Mouse (Mus musculus): ENCODE results near the gene Scd2. TPM values are rescaled to one million over a fixed set of nuclear protein-coding genes. Genes with fewer than 3 reads are reported as not detected.
"Not testable (repeated sequence)": the region's sequence is repeated elsewhere in the genome, so short reads cannot be mapped to it uniquely, and the experiment has no call there.

Gene Scd2
- polyA plus RNA-seq, 1 experiment from 2014 or later, result 29.5 TPM

DNA sequence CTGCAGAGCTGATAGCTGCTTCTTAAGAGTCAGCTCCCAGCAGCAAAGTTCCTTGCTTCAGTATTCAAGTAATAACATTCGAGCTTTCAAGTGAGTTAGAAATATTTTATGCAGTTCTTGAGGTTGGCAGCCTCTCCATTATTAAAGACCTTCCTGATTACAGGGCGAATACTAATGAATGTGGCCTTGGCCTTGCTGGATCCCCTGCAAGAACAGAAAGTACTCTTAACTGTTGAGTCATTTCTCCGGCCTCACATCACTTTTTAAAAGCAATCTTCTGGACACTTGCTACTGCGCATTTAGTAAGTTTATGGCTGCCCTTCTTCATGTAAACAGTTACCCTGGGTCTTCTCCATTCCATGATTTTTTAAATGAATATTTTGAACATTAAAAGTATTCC is 27.7 kb downstream of the Scd2 start:
- no peaks in the 10 kb centered on the region for H3K27me3 ChIP-seq (ENCODE audit: control insufficient read depth, insufficient read depth, low read length)
- no peaks in the 10 kb centered on the region for H3K4me1 ChIP-seq (replicated peaks; ENCODE audit: control insufficient read depth, insufficient read depth)
- H3K27ac ChIP-seq (replicated peaks), result no peak overlapping the region
- DNase-seq (ENCODE audit: low spot score) (no peak), ATAC-seq (ENCODE audit: low FRiP score, low TSS enrichment) (no peak)
- WGBS, result 66% methylated on average over 4 of the region's 4 CpGs
- H3K4me2 ChIP-seq (replicated peaks; ENCODE audit: low read depth), result no peak overlapping the region
- TF ChIP-seq EP300 (optimal IDR thresholded peaks at IDR 0.05) (no peak), CTCF (IDR thresholded peaks at IDR 0.05; ENCODE audit: low read depth) (no peak)
- H3K4me3 ChIP-seq (ENCODE audit: low read depth, low read length), result no peak overlapping the region
- H3K36me3 ChIP-seq (ENCODE audit: control insufficient read depth, insufficient read depth, low read length), result no peaks in the 10 kb centered on the region
- H3K9ac ChIP-seq (ENCODE audit: low read length), result no peak overlapping the region
- no peaks in the 10 kb centered on the region for H3K9me3 ChIP-seq (ENCODE audit: control insufficient read depth, low read length)

DNA sequence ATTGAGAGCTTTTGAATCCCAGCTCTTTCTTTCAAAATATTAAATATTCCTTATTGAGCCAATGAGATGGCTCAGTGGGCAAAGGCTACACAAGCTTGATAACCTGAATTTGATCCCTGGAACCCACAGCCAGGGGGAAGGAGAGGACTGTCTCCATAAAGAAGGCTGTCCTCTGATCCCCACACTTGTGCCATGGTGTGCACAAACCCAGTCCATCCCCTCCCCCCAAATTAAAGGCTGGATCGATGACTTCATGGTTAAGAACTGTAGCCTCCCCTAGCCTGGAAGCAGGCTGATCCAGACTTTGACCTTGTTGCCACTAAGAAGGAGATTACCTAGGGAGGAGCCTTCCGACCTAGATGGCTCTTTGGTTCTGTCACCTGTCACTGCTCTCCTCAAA is 28.2 kb downstream of the Scd2 start:
- H3K9ac ChIP-seq (ENCODE audit: low read length), result no peak overlapping the region
- H3K4me3 ChIP-seq (ENCODE audit: low read depth, low read length), result no peak overlapping the region
- H3K9me3 ChIP-seq (ENCODE audit: control insufficient read depth, low read length), result no peaks in the 10 kb centered on the region
- 79% methylated on average over 2 of the region's 2 CpGs for WGBS
- no peaks in the 10 kb centered on the region for H3K27me3 ChIP-seq (ENCODE audit: control insufficient read depth, insufficient read depth, low read length)
- TF ChIP-seq EP300 (optimal IDR thresholded peaks at IDR 0.05) (no peak), CTCF (IDR thresholded peaks at IDR 0.05; ENCODE audit: low read depth) (no peak)
- H3K36me3 ChIP-seq (ENCODE audit: control insufficient read depth, insufficient read depth, low read length), result no peaks in the 10 kb centered on the region
- ATAC-seq (ENCODE audit: low FRiP score, low TSS enrichment) (no peak), DNase-seq (ENCODE audit: low spot score) (no peak)
- no peaks in the 10 kb centered on the region for H3K4me1 ChIP-seq (replicated peaks; ENCODE audit: control insufficient read depth, insufficient read depth)
- no peak overlapping the region for H3K27ac ChIP-seq (replicated peaks)
- H3K4me2 ChIP-seq (replicated peaks; ENCODE audit: low read depth), result no peak overlapping the region

DNA sequence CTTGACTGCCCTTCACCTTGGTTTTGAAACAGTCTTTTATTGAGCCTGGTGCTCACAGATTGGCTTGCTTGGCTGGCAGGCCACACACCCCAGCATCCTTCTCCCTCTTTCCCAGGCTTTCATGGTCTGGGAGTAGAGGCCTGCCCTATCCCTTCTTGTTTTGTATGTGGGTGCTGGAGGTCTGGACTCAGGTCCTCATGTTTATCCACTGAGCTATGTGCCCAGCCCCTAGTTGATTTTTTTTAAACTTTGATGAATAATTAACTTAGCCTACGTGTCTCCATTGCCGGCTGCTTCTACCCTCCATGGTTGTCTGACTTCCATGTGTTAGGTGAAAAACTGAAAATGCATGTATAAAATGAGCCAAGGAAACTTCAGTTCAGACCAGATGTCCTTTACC is 36.1 kb downstream of the Scd2 start:
- Histone ChIP-seq H3K4me3 (ENCODE audit: low read depth, low read length) (no peak overlapping the region), H3K9ac (ENCODE audit: low read length) (no peak overlapping the region), H3K4me2 (replicated peaks; ENCODE audit: low read depth) (no peak overlapping the region), H3K4me1 (replicated peaks; ENCODE audit: control insufficient read depth, insufficient read depth) (no peaks in the 10 kb centered on the region), H3K9me3 (ENCODE audit: control insufficient read depth, low read length) (no peaks in the 10 kb centered on the region), H3K27ac (replicated peaks) (no peak overlapping the region), H3K36me3 (ENCODE audit: control insufficient read depth, insufficient read depth, low read length) (no peaks in the 10 kb centered on the region), H3K27me3 (ENCODE audit: control insufficient read depth, insufficient read depth, low read length) (no peaks in the 10 kb centered on the region)
- 77% methylated on average over 2 of the region's 2 CpGs for WGBS
- no peak for DNase-seq (ENCODE audit: low spot score)
- ATAC-seq (ENCODE audit: low FRiP score, low TSS enrichment), result no peak
- TF ChIP-seq EP300 (optimal IDR thresholded peaks at IDR 0.05) (no peak), CTCF (IDR thresholded peaks at IDR 0.05; ENCODE audit: low read depth) (no peak)

DNA sequence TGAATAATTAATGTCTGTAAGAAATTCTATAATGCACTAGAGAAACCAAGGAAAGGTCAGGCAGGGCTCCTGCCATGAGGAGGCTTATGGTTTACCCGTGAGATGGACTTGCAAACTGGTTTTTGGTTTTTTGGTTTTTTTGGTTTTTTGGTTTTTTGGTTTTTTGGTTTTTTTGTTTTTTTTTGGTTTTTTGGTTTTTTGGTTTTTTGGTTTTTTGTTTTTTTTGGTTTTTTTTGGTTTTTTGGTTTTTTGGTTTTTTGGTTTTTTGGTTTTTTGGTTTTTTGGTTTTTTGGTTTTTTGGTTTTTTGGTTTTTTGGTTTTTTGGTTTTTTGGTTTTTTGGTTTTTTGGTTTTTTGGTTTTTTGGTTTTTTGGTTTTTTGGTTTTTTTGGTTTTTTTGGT is 37.7 kb downstream of the Scd2 start:
- ATAC-seq (ENCODE audit: low FRiP score, low TSS enrichment); H3K4me3 ChIP-seq (ENCODE audit: low read depth, low read length); H3K27me3 ChIP-seq (ENCODE audit: control insufficient read depth, insufficient read depth, low read length); H3K36me3 ChIP-seq (ENCODE audit: control insufficient read depth, insufficient read depth, low read length); DNase-seq (ENCODE audit: low spot score); H3K9me3 ChIP-seq (ENCODE audit: control insufficient read depth, low read length); H3K4me1 ChIP-seq (replicated peaks; ENCODE audit: control insufficient read depth, insufficient read depth); H3K4me2 ChIP-seq (replicated peaks; ENCODE audit: low read depth); H3K9ac ChIP-seq (ENCODE audit: low read length); H3K27ac ChIP-seq (replicated peaks): not testable (repeated sequence)
- WGBS, result 96% methylated on average over 1 of the region's 1 CpGs

DNA sequence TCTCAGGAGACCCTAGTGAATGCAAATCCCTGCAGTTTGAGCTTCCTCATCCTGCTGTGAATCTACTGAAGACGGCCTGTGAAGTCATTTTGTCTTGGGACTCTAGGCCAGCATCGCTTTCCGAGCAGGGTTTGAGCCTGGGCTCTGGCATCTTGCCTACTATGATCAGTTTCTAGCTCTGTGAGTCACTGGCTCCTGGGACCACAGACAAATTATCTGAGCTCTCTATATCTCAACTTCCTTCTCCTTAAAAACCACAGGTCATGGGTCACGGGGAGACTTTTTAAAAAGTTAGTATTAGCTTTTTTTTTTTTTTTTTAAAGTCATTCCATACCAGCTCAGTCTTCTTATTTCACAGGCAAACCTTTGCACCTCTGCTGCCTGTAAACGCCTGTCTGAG is 38.4 kb downstream of the Scd2 start:
- 66% methylated on average over 5 of the region's 5 CpGs for WGBS
- no peaks in the 10 kb centered on the region for H3K4me1 ChIP-seq (replicated peaks; ENCODE audit: control insufficient read depth, insufficient read depth)
- no peak for DNase-seq (ENCODE audit: low spot score)
- H3K36me3 ChIP-seq (ENCODE audit: control insufficient read depth, insufficient read depth, low read length), result no peaks in the 10 kb centered on the region
- H3K4me3 ChIP-seq (ENCODE audit: low read depth, low read length), result no peak overlapping the region
- H3K27me3 ChIP-seq (ENCODE audit: control insufficient read depth, insufficient read depth, low read length), result no peaks in the 10 kb centered on the region
- no peak for TF ChIP-seq EP300 (optimal IDR thresholded peaks at IDR 0.05)
- no peak for TF ChIP-seq CTCF (IDR thresholded peaks at IDR 0.05; ENCODE audit: low read depth)
- H3K9me3 ChIP-seq (ENCODE audit: control insufficient read depth, low read length), result no peaks in the 10 kb centered on the region
- H3K27ac ChIP-seq (replicated peaks), result no peak overlapping the region
- no peak for ATAC-seq (ENCODE audit: low FRiP score, low TSS enrichment)
- no peak overlapping the region for H3K9ac ChIP-seq (ENCODE audit: low read length)
- no peak overlapping the region for H3K4me2 ChIP-seq (replicated peaks; ENCODE audit: low read depth)

DNA sequence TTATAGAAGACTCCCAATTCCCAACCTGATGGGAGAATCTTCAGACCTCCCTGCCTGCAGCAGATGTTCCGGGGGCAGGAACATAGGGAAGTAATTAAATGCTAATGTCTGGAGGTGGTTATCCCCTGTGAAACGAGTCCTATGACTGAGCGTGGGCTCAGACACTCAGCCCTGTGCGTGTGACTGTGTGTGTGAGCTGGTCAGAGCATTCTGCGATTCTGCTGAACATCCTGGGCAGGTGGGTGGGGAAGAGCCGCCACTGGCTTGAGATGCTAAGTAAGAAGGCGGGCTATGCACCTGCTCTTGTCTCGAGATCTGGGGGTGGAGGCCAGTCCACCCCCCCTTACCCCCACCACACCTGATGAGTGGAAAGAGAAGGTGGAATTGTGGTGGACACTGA is 38.9 kb downstream of the Scd2 start:
- no peaks in the 10 kb centered on the region for H3K4me1 ChIP-seq (replicated peaks; ENCODE audit: control insufficient read depth, insufficient read depth)
- ATAC-seq (ENCODE audit: low FRiP score, low TSS enrichment), result no peak
- H3K36me3 ChIP-seq (ENCODE audit: control insufficient read depth, insufficient read depth, low read length), result no peaks in the 10 kb centered on the region
- no peak overlapping the region for H3K9ac ChIP-seq (ENCODE audit: low read length)
- 82% methylated on average over 8 of the region's 8 CpGs for WGBS
- DNase-seq (ENCODE audit: low spot score), result no peak
- H3K9me3 ChIP-seq (ENCODE audit: control insufficient read depth, low read length), result no peaks in the 10 kb centered on the region
- no peak overlapping the region for H3K4me2 ChIP-seq (replicated peaks; ENCODE audit: low read depth)
- no peaks in the 10 kb centered on the region for H3K27me3 ChIP-seq (ENCODE audit: control insufficient read depth, insufficient read depth, low read length)
- no peak for TF ChIP-seq EP300 (optimal IDR thresholded peaks at IDR 0.05)
- TF ChIP-seq CTCF (IDR thresholded peaks at IDR 0.05; ENCODE audit: low read depth), result no peak
- no peak overlapping the region for H3K27ac ChIP-seq (replicated peaks)
- no peak overlapping the region for H3K4me3 ChIP-seq (ENCODE audit: low read depth, low read length)
